Mouse (Mus musculus): ENCODE measurements around the gene Prph. TPM values are rescaled to one million over a fixed set of nuclear protein-coding genes. Genes with fewer than 3 reads are reported as not detected.

The Prph gene
- polyA plus RNA-seq, 1 experiment: 37.7 TPM

DNA sequence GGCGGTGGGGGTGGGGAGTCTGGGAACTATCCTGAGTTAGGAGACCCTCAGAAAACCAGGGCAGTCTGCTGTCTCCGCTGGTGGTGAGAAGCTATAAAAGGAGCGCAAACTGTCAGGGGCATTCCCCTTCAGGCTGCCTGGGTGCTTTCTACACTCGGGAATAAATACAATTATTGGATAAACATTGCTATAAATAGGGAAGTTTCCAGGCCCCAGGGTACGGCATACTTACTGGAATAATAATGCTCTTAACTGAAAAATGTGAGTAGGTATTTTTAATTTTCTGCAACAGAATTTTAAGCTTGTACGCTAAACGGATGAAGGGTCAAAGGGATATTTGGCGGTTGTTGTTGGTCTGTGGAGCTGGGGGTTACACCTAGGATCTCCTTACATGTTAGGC is 35.5 kb upstream of the Prph start:
- H3K27me3 ChIP-seq (ENCODE audit: control insufficient read depth, insufficient read depth, low read length): no peaks in the 10 kb centered on the region; the same call in 1 of the 2 replicates
- H3K4me3 ChIP-seq (replicated peaks; ENCODE audit: insufficient read depth, low read depth, low read length): no peak overlapping the region
- no peak for DNase-seq
- no peak overlapping the region for H3K27ac ChIP-seq (ENCODE audit: insufficient read depth, low read length)
- 72% methylated on average over 8 of the region's 8 CpGs for WGBS
- H3K4me1 ChIP-seq (ENCODE audit: control insufficient read depth, insufficient read depth, low read length): no peaks in the 10 kb centered on the region
- TF ChIP-seq POLR2A (IDR thresholded peaks at IDR 0.05; ENCODE audit: borderline replicate concordance, insufficient read depth, low read length) (no peak), CTCF (IDR thresholded peaks at IDR 0.05; ENCODE audit: borderline replicate concordance, insufficient read depth, low read depth, low read length) (no peak)

- TF ChIP-seq POLR2A (IDR thresholded peaks at IDR 0.05; ENCODE audit: borderline replicate concordance, insufficient read depth, low read length): no peak
- TF ChIP-seq CTCF (IDR thresholded peaks at IDR 0.05; ENCODE audit: borderline replicate concordance, insufficient read depth, low read depth, low read length): no peak
- DNase-seq: no peak
- no peaks in the 10 kb centered on the region for H3K4me1 ChIP-seq (ENCODE audit: control insufficient read depth, insufficient read depth, low read length)
- H3K27ac ChIP-seq (ENCODE audit: insufficient read depth, low read length): no peak overlapping the region
- 94% methylated on average over 4 of the region's 4 CpGs for WGBS
- H3K4me3 ChIP-seq (replicated peaks; ENCODE audit: insufficient read depth, low read depth, low read length): no peak overlapping the region
- H3K27me3 ChIP-seq (ENCODE audit: control insufficient read depth, insufficient read depth, low read length): no peaks in the 10 kb centered on the region; the same call in 1 of the 2 replicates
Measured at GRCm38 (mm10) chr15:99020171-99020570, 34.8 kb upstream of the Prph start.

GRCm38 (mm10) chr15:99021255-99021654 is 33.7 kb upstream of the Prph start:
- Histone ChIP-seq H3K4me3 (replicated peaks; ENCODE audit: insufficient read depth, low read depth, low read length) (no peak overlapping the region), H3K27ac (ENCODE audit: insufficient read depth, low read length) (no peak overlapping the region), H3K27me3 (ENCODE audit: control insufficient read depth, insufficient read depth, low read length) (no peaks in the 10 kb centered on the region; the same call in 1 of the 2 replicates), H3K4me1 (ENCODE audit: control insufficient read depth, insufficient read depth, low read length) (no peaks in the 10 kb centered on the region)
- TF ChIP-seq POLR2A (IDR thresholded peaks at IDR 0.05; ENCODE audit: borderline replicate concordance, insufficient read depth, low read length): no peak
- no peak for TF ChIP-seq CTCF (IDR thresholded peaks at IDR 0.05; ENCODE audit: borderline replicate concordance, insufficient read depth, low read depth, low read length)
- DNase-seq: no peak
- 96% methylated on average over 7 of the region's 7 CpGs for WGBS

DNA sequence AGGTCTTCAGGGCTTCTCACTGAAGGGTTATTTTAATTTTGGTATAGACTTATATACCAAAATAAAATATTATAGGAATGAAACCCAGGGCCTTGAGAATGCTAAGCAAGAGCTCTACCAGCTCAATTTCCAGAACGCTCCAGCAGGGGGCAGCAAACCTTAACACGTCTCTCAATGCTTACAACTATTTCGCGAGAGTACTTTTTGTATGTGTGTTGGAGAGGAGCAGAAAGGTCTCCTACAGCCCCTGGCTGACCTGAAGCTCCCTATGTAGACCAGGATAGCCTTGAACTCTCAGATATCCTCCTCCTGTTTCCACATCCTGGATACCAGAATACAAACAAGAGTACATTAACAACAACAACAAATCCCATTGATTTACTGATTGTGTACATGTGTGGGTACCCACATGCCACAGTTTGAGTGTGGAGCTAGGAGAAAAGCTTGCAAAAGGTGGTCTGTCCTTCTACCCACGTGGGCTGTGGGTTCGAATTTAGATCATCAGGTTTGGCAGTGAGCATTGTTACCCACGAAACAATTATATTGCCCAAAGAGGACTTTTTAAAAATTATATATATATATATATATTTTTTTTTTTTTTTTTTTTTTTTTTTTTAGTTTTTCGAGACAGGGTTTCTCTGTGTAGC is 30.2 kb upstream of the Prph start:
- DNase-seq: peak; percentile 51 to 72
- peaks cover 3% of the 10 kb centered on the region; the same call in 1 of the 2 replicates for H3K4me1 ChIP-seq (ENCODE audit: control insufficient read depth, insufficient read depth, low read length)
- H3K27ac ChIP-seq (ENCODE audit: insufficient read depth, low read length): no peak overlapping the region
- TF ChIP-seq POLR2A (IDR thresholded peaks at IDR 0.05; ENCODE audit: borderline replicate concordance, insufficient read depth, low read length) (no peak), CTCF (IDR thresholded peaks at IDR 0.05; ENCODE audit: borderline replicate concordance, insufficient read depth, low read depth, low read length) (peak; percentile 64)
- WGBS: 16% methylated on average over 7 of the region's 8 CpGs
- no peak overlapping the region for H3K4me3 ChIP-seq (replicated peaks; ENCODE audit: insufficient read depth, low read depth, low read length)
- H3K27me3 ChIP-seq (ENCODE audit: control insufficient read depth, insufficient read depth, low read length): no peaks in the 10 kb centered on the region; the same call in 1 of the 2 replicates

DNA sequence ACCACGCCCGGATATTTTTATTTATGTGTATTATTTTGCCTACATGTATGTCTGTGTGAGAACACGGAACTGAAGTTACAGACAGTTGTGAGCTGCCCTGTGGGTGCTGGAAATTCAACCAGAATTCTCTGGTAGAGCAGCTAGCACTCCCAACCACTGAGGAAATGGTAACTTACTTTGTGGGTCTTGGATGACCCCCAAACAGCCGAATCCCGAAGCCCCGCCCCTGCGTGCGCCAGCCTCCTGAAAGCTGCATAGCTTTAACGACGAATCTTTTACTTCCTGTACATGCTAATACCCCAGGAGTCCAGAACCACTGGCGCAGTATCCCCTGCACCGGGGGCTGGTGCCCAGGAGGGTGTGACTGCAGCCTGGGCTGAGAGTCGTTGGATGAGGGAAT is 29.6 kb upstream of the Prph start:
- TF ChIP-seq CTCF (IDR thresholded peaks at IDR 0.05; ENCODE audit: borderline replicate concordance, insufficient read depth, low read depth, low read length): no peak
- TF ChIP-seq POLR2A (IDR thresholded peaks at IDR 0.05; ENCODE audit: borderline replicate concordance, insufficient read depth, low read length): no peak
- WGBS: 68% methylated on average over 13 of the region's 13 CpGs
- no peaks in the 10 kb centered on the region; the same call in 1 of the 2 replicates for H3K27me3 ChIP-seq (ENCODE audit: control insufficient read depth, insufficient read depth, low read length)
- no peak overlapping the region for H3K4me3 ChIP-seq (replicated peaks; ENCODE audit: insufficient read depth, low read depth, low read length)
- H3K4me1 ChIP-seq (ENCODE audit: control insufficient read depth, insufficient read depth, low read length): peaks cover 7% of the 10 kb centered on the region; the same call in 1 of the 2 replicates
- H3K27ac ChIP-seq (ENCODE audit: insufficient read depth, low read length): no peak overlapping the region
- DNase-seq: no peak

GRCm38 (mm10) chr15:99026259-99026658 is 28.7 kb upstream of the Prph start:
- TF ChIP-seq CTCF (IDR thresholded peaks at IDR 0.05; ENCODE audit: borderline replicate concordance, insufficient read depth, low read depth, low read length): peak; percentile 37; the same call in 1 of the 2 replicates
- TF ChIP-seq POLR2A (IDR thresholded peaks at IDR 0.05; ENCODE audit: borderline replicate concordance, insufficient read depth, low read length): no peak
- no peak overlapping the region for H3K27ac ChIP-seq (ENCODE audit: insufficient read depth, low read length)
- no peak for DNase-seq
- H3K4me1 ChIP-seq (ENCODE audit: control insufficient read depth, insufficient read depth, low read length): peaks cover 7% of the 10 kb centered on the region; the same call in 1 of the 2 replicates
- no peaks in the 10 kb centered on the region; the same call in 1 of the 2 replicates for H3K27me3 ChIP-seq (ENCODE audit: control insufficient read depth, insufficient read depth, low read length)
- H3K4me3 ChIP-seq (replicated peaks; ENCODE audit: insufficient read depth, low read depth, low read length): no peak overlapping the region
- WGBS: 61% methylated on average over 4 of the region's 4 CpGs

DNA sequence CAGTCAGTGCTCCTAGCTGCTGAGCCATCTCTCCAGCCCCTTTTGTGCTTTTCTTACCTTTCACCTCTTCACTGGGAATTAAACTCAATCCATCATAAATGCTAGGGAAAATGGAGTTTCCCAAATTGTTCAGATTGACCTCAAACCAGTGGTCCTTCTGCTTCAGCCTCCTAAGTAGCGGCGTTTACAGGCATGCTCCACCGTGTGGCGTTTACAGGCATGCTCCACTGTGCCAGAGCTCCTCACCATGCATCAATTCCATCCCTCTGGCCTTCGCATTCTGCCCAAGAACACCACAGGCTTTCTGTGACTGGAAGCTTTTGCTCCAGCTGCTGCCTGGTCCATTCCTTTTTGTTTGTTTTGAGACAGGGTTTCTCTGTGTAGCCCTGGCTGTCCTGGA is 27.9 kb upstream of the Prph start:
- TF ChIP-seq CTCF (IDR thresholded peaks at IDR 0.05; ENCODE audit: borderline replicate concordance, insufficient read depth, low read depth, low read length) (no peak; the same call in 1 of the 2 replicates), POLR2A (IDR thresholded peaks at IDR 0.05; ENCODE audit: borderline replicate concordance, insufficient read depth, low read length) (no peak)
- 65% methylated on average over 5 of the region's 5 CpGs for WGBS
- Histone ChIP-seq H3K4me3 (replicated peaks; ENCODE audit: insufficient read depth, low read depth, low read length) (no peak overlapping the region), H3K27me3 (ENCODE audit: control insufficient read depth, insufficient read depth, low read length) (no peaks in the 10 kb centered on the region; the same call in 1 of the 2 replicates), H3K4me1 (ENCODE audit: control insufficient read depth, insufficient read depth, low read length) (peaks cover 7% of the 10 kb centered on the region; the same call in 1 of the 2 replicates), H3K27ac (ENCODE audit: insufficient read depth, low read length) (no peak overlapping the region)
- no peak for DNase-seq

DNA sequence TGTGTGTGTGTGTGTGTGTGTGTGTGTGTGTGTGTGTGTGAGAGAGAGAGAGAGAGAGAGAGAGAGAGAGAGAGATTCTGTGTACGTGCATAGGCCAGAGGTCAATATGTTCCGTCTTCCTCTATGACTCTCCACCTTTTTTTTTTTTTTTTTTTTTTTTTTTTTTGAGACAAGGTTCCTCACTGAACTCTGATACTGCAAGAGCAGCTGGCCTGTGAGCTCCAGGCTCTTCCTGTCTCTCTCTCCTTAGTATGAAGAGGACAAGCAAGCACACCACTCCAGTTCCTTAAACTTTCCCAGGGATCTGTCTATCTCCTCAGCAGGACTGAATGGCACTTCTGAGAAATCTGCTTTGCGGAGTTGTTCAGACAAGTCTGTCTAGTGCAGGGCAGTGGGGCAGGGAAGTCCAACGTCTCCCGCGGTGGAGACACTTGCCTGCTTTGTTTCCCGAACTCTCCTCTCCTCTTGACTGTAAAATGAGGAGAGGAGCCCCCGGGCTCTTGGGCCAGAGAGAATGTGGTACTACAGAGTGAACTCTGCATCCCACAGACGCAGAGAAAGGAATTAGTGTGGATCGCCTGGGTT is 26.0 kb upstream of the Prph start:
- Histone ChIP-seq H3K27me3 (ENCODE audit: control insufficient read depth, insufficient read depth, low read length) (no peaks in the 10 kb centered on the region; the same call in 1 of the 2 replicates), H3K4me3 (replicated peaks; ENCODE audit: insufficient read depth, low read depth, low read length) (no peak overlapping the region), H3K4me1 (ENCODE audit: control insufficient read depth, insufficient read depth, low read length) (peaks cover 7% of the 10 kb centered on the region; the same call in 1 of the 2 replicates), H3K27ac (ENCODE audit: insufficient read depth, low read length) (no peak overlapping the region)
- TF ChIP-seq CTCF (IDR thresholded peaks at IDR 0.05; ENCODE audit: borderline replicate concordance, insufficient read depth, low read depth, low read length) (no peak), POLR2A (IDR thresholded peaks at IDR 0.05; ENCODE audit: borderline replicate concordance, insufficient read depth, low read length) (no peak)
- WGBS: 16% methylated on average over 10 of the region's 10 CpGs
- DNase-seq: no peak

Measured in cerebellum, adult 2 months (tissue).